Mouse (Mus musculus) bone marrow, adult 2 months (tissue): ENCODE measurements around the gene Cyp26c1.

Source experiments
- CTCF ChIP-seq: fragments of 200-500 bp; IDR thresholded peaks from 2 replicates; pipeline ENCODE4 v1.5.1; 2011; ENCODE audit warnings: low read length, control low read depth; ENCODE audit not compliant: control insufficient read depth, insufficient read depth
- POLR2A ChIP-seq: fragments of 200-500 bp; IDR thresholded peaks from 2 replicates; pipeline ENCODE4 v1.6.1; 2011; ENCODE audit warnings: low read depth, mild to moderate bottlenecking, control low read depth, low read length, borderline replicate concordance; ENCODE audit not compliant: control insufficient read depth

- TF ChIP-seq CTCF: no peak
- TF ChIP-seq POLR2A: no peak
Observed at GRCm38 (mm10) chr19:37695146-37695545, 9.8 kb downstream of the Cyp26c1 start.
